ENCODE assay signal across 11 mouse cellular contexts in the genomic region with DNA sequence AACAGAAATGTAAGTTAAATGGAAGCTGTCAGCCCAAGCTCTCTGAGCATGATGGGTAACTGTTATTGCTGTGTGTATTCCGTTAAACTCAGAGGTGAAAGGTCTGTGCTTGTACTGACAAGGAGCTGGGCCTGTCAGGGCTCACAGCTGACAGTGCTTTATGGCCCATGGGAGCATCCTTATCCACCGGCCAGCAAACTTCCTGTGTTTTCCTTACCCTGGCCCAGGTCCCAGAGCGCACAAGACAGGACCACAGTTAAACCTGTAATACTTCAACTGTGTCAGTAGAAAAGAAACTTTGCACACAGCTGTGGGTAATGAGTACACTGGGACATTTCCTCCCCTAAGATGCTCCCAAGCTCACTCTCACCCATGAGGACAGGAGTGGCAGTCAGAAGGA.
DNase-seq lines count a peak whose midpoint lies in the region.
"Had no signal": no experiment of that assay in that cellular context is flagged by ENCODE, and none has a peak within 500 bp of the region (broad histone marks: within the 10 kb centered on the region; RNA-seq: fewer than 3 reads in every experiment).

No protein-coding gene starts in this region.

- DNase-seq in embryo, embryonic 10 days (ENCODE audit: low spot score), result peak; percentile 53
- no peak for DNase-seq in embryo, embryonic 9.5 days (ENCODE audit: extremely low spot score)
- DNase-seq in adrenal gland, postnatal 25 days, result peak; percentile 14
- peak; percentile 60 to 70 for DNase-seq in heart, postnatal 10 days
- DNase-seq in kidney, postnatal 4 days, result peak; percentile 40 to 60
- no peak for DNase-seq in spleen, adult 12 weeks (ENCODE audit: low spot score)
- no peak for DNase-seq in layer of hippocampus, postnatal 36 days
- DNase-seq in forebrain, embryonic 10.5 days (ENCODE audit: extremely low spot score, low spot score), result no peak
- DNase-seq: B cell, adult 2 months; cerebellum, adult 8-10 months had no signal

- no peaks in the 10 kb centered on the region for H3K36me3 ChIP-seq in forebrain, embryonic 10.5 days (replicated peaks)

- H3K27me3 ChIP-seq in forebrain, embryonic 10.5 days (ENCODE audit: poor library complexity, severe bottlenecking), result no peaks in the 10 kb centered on the region

- H3K4me1 ChIP-seq in forebrain, embryonic 10.5 days, result peaks cover 26% of the 10 kb centered on the region

- H3K9me3 ChIP-seq in forebrain, embryonic 10.5 days, result no peaks in the 10 kb centered on the region

- intact Hi-C loops in heart, postnatal 10 days (cut with DNase I), result loop anchor here (10.0 kb wide), 1 partner anchor 441 kb away; the partner anchor contains the start of gene Rnd3

- WGBS in forebrain, embryonic 10.5 days, result 79% methylated on average over 3 of the region's 3 CpGs

- H3K4me3 ChIP-seq in forebrain, embryonic 10.5 days, result no peak overlapping the region

- H3K27ac ChIP-seq in forebrain, embryonic 10.5 days, result no peak overlapping the region
- H3K27ac ChIP-seq: liver, embryonic 14.5 days had no signal

Comparison
In these comparisons a context has a peak if more than half of its experiments do, and no peak if none do; other contexts are left out.
1. DNase-seq: peak in embryo, embryonic 10 days (single experiment), adrenal gland, postnatal 25 days (single experiment), heart, postnatal 10 days (2 of 2) and kidney, postnatal 4 days (2 of 2); none in embryo, embryonic 9.5 days (single experiment), spleen, adult 12 weeks (single experiment), layer of hippocampus, postnatal 36 days (0 of 2) and forebrain, embryonic 10.5 days (single experiment).